Mouse (Mus musculus): ENCODE data around the gene Agr2.

Agr2 gene

DNA sequence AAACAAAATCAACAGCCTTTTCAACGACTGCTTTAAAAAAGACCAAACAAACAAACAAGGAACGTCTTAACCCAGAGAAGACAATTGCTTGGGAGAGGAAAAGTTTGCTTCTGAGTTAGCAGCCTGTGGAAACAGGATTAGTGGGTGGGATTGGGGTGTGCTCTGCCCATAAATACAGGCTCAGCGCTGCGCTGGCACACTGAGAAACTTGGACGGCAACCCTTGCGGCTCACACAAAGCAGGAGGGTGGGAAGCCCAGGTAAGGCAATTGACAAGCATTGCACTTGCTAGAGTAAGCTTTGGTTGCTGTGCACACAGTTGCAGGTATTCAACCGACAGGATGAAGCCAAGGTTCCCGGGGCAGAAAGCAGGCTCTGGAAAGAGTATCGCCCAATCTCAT, at the start of gene Agr2:
Agr2 (plus strand) TSS at position 197 of the 400 bp plus-strand sequence.
- in situ Hi-C loops (cut with MseI, MboI): no loop called here

DNA sequence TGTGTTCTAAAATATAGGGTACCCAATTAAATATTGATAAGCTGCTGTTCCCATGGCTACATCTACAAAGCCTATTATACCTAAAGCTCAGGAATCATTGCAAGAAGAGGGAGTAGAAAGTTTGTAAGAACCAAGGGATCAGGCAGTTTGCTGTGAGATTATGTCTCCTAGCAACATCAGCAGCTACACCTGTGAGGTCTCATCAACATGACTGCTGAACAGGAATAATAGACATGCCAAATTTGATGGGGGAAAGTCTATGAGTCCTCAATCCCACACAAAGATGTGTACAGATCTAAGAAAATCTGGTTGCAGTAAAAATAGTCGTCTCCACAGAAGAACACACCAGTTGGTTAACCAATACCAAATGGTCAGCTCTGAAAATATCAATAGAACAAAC, 41.0 kb upstream of the Agr2 start:
- in situ Hi-C loops (cut with MseI, MboI): no loop called here

DNA sequence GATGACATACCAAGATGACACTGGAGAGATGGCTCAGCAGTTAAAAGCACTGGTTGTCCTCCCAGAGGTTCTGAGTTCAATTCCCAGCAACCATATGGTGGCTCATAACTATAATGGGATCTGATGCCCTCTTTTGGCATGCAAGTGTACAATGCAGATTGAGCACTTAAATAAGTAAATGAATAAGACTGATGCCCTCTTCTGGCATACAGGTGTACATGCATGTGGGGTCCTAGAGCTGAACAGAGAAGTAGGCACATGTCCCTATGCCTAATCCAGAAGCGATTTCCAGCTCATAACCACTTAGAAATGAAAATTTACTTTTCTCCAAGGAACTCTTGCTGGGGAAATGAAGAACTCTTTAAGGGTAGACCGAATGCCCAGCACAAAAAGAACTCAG, 35.5 kb upstream of the Agr2 start:
- in situ Hi-C loops (cut with MseI, MboI): no loop called here

DNA sequence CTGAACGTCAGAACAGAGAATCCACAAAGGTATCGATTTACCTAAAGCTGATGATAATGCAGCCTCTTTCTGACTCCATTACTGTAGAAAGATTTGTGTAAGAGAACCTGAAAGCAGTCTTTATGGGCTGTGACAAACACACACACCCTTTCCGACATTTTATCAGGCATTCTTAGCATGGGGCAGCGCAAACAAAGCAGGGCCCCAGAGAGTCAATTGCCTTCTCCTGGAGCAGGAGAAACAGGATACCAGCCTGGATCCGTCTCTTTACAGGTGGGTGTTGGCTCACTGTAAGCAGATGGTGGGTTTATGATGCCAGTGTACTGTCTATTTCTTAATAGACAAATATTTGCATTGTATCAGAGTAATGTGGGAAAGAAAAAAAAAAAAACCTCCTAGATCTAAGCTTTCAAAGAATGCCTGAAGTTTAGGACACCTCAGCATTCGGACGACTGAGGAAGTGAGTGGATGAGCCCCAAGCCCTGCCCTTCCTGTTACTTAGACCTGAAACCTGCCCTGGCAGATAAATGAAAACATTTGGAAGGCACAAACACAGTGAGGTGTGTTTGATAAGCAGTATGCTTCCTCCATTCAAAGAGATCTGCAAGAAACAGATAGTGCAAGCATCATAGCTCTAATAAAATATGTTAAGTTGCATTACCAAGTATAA, 26.5 kb upstream of the Agr2 start:
- in situ Hi-C loops (cut with MseI, MboI): no loop called here

DNA sequence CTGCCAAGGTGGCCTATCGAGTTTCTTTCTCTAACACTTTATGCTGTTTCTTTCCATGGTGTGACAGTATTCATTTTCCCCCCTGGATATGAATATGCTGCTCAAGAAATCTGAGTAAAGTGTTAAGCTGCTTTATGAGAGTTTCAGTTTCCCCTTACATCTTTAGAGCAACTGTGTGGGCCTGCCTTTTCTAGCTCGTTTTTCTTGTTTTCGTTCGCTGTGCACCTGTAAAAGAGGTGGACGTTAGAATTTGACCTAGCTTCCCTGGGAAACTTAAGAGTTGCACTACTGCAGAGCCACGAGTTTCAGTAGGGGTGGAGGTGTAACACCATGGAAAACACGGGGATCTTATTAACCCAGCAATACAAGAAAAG, 26.0 kb upstream of the Agr2 start:
- in situ Hi-C loops (cut with MseI, MboI): no loop called here

DNA sequence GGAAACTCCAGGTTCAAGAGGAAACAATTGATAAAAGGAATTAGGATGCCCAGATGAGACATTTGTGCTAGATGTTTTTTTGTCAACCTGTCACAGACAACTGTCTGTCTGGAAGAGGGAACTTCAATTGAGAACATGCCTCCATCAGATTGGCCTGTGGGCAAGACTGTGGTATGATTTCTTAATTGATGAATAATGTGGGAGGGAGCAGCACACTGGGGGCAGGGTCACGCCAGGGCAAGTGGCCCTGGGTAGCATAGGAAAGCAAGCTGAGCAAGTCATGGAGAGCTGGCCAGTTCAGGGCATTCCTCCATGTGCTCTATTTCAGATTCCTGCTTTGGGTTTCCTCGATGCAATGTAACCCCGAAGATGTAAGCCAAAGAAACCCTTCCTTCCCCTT, 16.8 kb upstream of the Agr2 start:
- in situ Hi-C loops (cut with MseI, MboI): no loop called here

DNA sequence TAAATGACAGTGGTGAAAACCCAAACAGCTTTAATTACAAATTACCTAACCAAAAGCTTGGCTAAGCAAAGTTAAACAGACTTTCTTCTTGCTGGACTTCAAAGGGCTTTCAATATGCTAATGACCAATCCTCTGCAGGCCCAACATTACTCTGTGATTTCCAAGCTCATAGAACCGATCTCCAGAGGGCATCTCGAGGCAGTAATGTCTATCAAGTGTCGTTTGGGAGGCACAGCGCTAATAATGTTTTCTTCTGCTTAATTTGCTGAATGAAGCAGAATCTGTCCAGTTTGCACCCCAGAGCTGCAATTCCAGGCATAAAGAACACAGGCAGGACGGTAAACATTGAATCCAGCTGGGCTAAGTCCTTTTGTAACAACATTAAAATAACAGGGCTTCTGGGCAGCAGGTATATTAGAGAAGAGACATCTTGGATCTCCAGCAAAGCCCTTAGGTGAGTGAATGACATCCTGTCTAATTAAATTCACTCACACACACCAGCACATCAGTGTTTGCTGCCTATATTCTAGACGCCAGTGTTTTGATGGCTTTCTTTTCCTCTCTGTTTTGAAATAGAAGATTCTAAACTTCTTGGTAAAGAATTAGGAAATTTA, 15.0 kb upstream of the Agr2 start:
- in situ Hi-C loops (cut with MseI, MboI): no loop called here

DNA sequence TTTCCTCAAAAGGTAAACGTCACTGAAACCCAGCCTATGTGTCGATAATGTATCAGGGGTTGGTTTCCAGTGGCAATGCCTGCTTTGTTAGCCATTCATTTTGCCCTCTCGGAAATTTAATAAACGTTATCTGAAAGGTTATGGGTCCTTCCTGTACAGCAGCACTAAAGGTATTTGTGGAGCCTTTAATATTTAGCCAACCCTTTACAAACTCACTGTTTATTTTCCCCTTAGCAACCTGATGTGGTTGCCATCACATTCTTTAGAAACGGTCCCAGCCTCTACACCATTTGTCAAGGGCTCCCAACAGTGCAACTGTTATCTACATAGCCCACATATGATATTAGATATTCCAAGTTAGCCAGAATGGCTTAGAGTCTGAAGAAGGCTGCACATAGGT, 13.1 kb upstream of the Agr2 start:
- in situ Hi-C loops (cut with MseI, MboI): no loop called here

DNA sequence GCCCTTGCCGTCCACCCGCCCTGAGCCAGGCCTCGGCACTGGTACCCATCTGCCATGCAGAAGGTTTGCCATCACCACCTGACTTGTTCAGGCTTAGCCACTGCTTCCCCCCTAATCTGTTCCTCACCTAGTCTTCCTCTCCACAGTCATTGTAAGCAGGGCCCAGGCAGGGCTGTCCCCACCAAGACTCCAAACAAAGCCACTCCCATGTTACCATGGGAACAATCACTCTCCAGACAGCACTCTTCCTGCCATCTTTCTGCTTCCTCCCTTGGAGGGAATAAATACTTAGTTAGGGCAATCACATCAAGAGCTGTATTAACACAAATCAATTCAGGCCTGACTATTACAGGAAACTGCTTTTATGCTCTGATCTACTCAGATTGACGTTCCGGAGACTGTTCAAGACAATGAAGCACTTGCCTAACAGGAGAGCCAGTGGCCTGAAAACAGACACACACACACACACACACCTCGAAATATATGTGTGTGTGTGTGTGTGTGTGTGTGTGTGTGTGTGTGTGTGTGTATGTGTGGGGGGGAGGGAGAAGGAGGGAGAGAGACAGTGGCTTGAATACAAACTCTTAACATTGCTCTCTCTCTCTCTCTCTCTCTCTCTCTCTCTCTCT, 10.9 kb upstream of the Agr2 start:
- in situ Hi-C loops (cut with MseI, MboI): no loop called here

DNA sequence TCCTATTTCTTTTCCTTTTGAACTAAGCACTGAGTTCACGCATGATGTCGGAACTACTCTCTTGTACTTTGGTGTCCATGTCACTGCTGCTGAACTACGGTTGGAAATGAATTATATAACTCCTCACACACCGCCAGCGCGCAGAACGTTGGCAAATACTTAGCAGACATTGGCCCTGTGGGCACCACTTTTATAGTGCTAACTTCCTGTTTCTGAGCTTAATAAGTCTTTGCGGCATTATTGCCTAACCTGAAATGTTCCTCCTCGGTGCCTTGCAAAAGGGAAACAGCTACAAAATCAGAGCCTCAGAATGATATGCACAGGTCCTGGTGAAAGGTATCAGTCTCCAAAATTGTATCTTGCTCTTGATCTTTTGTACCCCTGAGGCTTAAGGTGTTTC, 9.2 kb upstream of the Agr2 start:
- in situ Hi-C loops (cut with MseI, MboI): no loop called here

DNA sequence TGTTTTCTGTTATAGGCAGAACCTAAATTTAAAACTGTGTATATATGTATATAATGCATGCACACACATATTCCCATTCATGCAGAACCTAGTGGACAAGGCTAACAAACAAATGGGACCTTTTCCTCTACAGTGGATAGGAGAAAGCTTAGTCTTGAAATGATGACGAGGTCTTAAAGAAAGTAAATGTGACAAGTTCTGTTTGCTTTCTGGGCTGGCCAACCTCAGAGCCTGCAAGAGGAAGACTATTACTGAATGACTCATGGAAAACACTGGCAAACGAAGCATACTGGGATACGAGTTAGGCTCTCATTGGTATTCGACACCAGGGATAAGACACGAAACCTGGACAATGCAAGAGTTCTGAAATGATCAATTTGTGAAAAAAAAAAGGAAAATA, 8.0 kb upstream of the Agr2 start:
- in situ Hi-C loops (cut with MseI, MboI): no loop called here

DNA sequence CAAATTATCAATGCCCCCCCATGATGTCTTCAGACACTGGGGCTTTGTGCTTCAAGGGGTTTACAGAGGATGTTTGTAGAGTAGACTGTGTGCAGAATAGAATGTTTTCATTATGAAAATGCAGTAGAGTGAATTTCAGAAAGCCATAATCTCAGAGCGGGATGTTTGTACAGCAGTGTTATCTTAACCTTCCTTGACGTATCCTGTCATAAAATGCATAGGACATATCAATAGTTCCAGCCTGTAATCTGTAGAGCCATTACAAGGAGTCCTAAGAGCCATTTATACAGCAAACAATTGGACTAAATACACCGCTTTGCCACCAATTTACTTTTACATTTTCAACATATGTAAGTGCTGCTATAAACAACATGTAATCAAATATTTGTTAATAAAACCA, 876 bp downstream of the Agr2 start:
- in situ Hi-C loops (cut with MseI, MboI): no loop called here

DNA sequence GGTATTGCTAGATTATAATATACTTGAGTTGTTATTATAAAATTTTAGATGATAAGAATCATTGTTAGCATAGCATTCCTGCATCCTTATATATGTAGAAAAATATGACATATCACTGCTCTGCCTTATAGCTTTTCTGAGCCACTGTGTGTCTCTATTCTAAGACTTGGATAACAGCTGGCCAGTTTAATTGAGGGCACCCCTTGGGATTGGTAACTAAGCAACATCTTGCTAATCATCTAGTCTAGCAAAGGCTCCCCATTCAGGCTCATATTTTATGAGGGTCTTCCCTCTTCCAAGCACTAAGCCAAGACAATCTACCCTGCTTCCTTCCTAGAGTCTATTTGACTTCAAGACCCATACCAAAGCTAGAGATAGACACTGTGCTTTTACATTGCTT, 1.4 kb downstream of the Agr2 start:
- in situ Hi-C loops (cut with MseI, MboI): no loop called here

DNA sequence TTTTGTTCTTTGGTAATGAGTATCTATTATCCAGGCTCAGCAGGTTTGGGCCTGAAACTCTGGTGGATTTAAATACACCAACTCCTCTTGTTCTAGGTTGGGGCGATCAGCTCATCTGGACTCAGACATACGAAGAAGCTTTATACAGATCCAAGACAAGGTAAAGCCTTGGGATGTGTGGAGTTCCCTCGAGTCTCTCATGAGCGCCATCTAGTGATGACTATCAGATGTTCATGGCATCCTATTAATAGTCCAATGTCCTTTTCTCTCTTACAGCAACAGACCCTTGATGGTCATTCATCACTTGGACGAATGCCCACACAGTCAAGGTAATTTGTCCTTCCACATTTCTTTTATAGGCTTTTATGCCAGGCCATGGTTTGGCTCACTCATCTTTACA, 3.1 kb downstream of the Agr2 start:
- in situ Hi-C loops (cut with MseI, MboI): no loop called here

DNA sequence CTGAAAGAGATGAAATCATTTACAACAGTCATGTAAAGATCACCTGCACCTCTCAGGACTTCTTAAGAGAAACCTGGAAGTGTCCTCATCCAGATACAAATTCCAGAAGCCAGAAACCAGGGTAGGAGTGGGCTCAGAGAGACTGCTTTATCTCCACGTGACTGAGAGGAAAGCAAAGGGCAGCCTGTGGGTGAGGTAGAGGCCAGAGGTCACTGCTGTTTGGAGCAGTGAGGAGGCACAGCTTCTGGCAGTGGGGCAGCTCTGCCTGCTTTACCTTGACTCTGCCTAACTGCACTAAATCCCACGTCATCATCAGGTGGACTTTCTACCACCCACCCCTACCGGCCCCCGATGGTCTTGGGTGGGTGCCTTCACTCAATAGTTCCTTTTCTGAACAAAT, 12.0 kb downstream of the Agr2 start:
- in situ Hi-C loops (cut with MseI, MboI): no loop called here

DNA sequence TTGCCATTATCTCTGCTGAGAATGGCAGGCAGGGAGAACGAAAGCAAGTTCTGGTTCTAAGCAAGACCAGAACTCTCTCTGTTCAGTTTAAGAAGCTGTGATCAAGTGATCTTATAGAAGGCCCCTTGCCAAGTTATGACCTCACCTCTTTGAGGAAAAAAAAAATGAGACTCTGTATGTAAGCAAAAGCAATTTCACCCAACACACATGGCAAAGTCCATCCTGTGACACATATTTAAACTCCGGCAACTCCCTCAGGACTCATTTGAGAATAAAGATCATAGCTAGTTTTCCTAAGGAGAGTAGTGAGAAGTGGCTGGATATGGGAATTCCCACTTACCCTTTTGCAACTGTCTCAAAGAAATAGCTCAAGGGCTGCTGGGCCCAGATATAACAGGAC, 14.9 kb downstream of the Agr2 start:
- in situ Hi-C loops (cut with MseI, MboI): no loop called here

DNA sequence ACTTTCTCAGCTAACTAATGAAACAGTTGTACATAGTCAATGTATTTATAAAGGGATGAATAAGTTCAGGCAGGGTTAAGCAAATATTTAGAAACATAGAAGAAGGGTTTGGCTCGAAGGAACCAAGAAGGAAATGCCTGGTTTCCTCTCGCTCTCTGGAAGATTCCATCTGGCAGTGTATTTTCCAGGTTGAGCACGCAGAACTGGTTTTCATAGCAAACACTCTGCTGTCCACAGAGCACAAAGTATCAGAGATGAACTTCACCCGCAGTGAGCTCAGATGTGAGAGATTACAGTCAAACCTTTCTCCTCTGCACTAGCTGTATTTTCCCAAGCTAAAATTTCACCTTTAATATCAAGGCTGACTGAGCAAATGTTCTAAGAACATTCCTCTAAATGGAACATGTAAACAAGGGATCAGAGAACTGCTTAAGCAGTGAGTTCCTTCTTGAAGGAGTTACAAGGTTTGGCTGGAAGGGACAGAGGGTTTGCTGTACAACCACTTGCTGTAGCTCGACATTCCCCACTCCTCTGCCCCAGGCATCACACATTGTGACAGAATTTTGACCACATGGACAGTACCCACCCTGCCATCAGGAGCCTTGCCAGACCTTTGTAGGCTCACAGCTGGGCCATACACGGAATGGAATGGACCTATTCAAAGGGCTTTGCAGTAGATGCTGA, 15.8 kb downstream of the Agr2 start:
- in situ Hi-C loops (cut with MseI, MboI): no loop called here

DNA sequence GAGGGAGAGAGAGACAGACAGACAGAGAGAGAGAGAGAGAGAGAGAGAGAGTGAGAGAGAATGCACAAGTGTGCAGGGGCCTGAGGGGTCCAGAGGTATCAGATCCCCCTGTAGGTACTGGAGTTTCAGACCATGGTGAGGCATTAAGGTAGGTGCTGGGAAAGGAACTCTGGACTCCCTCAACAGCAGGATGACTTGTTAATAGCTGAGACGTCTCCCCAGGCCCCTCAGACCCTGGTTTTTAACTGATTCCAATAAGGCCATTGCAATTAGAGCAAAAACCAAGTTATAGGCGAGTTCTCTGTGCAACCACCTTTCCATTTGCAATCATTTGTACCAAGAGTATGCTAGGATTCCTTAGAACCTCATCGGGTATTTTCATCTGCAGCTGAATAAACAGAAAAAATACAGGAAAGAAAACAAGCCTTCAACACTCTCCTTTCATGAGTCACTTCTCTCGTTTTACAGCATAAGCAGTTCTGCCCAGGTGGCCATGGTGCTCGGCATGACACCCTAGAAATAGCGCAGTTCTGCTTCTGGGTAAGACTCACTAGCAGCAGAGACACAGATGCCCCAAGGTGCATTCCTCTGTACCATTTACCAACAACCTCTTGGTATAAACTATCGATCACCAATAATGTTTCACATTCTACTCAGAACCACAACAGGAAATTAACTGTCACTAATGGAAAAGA, 20.7 kb downstream of the Agr2 start:
- in situ Hi-C loops (cut with MseI, MboI): no loop called here

DNA sequence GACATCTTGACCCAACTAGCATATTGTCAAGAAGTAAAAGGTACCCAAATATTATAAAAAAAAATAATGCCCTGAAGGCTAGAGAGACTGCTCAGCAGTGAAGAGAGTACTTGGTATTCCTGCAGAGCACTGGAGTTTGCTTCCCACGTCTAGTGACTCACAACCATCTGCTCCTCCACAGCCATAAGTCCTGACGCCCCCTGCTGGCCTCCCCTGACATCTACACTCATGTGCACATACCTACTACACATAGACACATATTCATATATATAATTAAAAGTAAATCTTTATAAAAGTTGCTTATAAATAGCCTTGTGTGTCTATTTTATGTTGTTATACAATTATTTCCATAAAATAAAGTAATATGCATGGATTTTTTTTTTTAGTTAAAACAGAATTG, 25.1 kb downstream of the Agr2 start:
- in situ Hi-C loops (cut with MseI, MboI): no loop called here

DNA sequence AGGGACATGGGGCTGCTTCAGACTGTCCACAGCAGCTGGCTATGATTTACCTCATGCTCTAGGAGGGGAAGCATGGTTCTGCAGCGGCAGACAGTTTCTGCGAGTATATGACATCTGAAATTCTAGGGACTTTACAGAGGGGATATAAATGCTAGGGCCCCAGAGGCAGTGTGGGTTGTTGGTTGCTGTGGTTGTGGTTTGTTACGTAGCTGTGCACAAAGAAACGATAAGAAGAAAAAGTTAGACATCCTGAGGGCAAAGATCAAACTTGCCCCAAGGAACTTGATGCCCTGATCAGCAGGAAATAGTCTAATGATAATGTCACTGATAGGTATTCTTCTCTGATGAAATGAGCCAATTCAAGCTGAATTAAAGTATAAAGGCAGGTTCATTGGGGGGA, 26.9 kb downstream of the Agr2 start:
- in situ Hi-C loops (cut with MseI, MboI): no loop called here

DNA sequence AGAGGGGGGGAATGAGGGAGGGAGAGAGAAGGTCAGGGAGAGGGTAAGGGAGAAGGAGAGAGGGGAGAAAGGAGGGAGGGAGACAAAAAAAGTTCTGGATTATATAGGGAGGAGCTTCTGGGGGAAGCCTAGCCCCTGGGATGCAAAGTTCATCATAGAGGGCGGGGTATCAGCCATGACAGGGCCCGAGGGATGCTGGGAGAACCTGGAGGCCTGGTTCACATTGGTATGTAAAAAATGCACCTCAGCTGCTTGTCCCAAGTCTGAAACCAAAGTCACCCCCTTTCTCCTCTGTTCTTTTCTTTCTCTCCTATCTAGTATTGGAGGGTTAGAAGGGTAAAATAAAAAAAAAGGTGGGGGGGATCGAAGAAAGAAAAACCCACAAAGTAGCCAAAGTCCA, 27.4 kb downstream of the Agr2 start:
- in situ Hi-C loops (cut with MseI, MboI): no loop called here

DNA sequence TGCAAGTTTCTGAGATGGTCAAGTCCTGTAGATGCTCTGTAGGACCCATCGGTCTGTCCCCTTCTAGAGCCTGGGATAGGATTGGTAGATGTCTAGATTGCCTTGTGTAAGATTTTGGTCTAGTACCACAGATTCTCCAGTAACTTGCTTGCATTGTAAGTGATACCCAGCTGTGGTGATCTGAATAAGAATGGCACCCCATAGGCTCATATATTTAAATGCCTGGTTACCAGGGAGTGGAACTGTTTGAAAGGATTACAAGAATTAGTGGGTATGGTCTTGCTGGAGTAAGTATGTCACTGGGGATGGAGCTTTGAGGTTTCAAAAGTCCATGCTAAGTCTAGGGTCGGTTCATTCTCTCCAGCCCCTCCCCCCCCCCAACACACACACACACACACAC, 28.0 kb downstream of the Agr2 start:
- in situ Hi-C loops (cut with MseI, MboI): no loop called here
